Mouse (Mus musculus): ENCODE measurements around the gene Bicd1.

DNA sequence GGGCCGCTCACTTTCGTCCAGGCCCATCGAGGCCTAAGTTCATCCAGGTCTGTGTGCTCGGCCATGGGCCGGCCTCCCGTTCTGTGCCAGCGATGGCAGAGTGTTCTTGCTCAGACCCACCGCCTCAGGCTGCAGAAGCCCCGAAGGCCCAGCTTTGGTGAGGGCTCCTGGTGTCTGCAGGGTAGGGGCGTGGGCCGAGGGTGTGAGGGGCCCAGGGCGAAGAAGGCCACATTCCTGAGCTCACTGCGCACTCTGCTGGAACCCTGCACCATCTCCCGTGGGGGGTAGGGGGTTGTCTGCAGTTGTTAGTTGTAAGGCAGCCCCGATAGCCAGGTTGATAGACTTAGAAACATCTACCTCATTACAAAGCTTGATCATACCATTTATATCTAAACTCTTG, 62.8 kb downstream of the Bicd1 start:
- TF ChIP-seq CTCF (IDR thresholded peaks at IDR 0.05; ENCODE audit: low read depth, low read length) (peak; percentile 48), POLR2A (IDR thresholded peaks at IDR 0.05; ENCODE audit: insufficient read depth, low read length) (no peak), EP300 (IDR thresholded peaks at IDR 0.05; ENCODE audit: insufficient read depth, low read depth, low read length) (0 out of 2 replicates have a peak, but pooled peaks have one; percentile 21)
